Mouse (Mus musculus): ENCODE data around the gene Shank2. TPM values are rescaled to one million over a fixed set of nuclear protein-coding genes. Genes with fewer than 3 reads are reported as not detected.

Shank2 gene
- polyA plus RNA-seq, 1 experiment, result 2.4 TPM

GRCm38 (mm10) chr7:144239571-144240370, 238.0 kb downstream of the Shank2 start:
- WGBS, result 70% methylated on average over 6 of the region's 6 CpGs
- Histone ChIP-seq H3K27ac (ENCODE audit: insufficient read depth, low read depth, low read length) (no peak overlapping the region), H3K36me3 (ENCODE audit: control insufficient read depth, insufficient read depth, low read length) (no peaks in the 10 kb centered on the region), H3K4me1 (ENCODE audit: control insufficient read depth, insufficient read depth, insufficient read length, low read length) (no peaks in the 10 kb centered on the region), H3K4me3 (ENCODE audit: low read depth, low read length) (no peak overlapping the region), H3K27me3 (ENCODE audit: control insufficient read depth, insufficient read depth, low read length) (no peaks in the 10 kb centered on the region)
- TF ChIP-seq CTCF (IDR thresholded peaks at IDR 0.05; ENCODE audit: extremely low read depth, insufficient read length, insufficient replicate concordance, low read depth, low read length) (no peak), POLR2A (IDR thresholded peaks at IDR 0.05; ENCODE audit: low read depth, low read length) (no peak)

- WGBS, result 72% methylated on average over 4 of the region's 4 CpGs
- Histone ChIP-seq H3K27ac (ENCODE audit: insufficient read depth, low read depth, low read length) (no peak overlapping the region), H3K4me1 (ENCODE audit: control insufficient read depth, insufficient read depth, insufficient read length, low read length) (no peaks in the 10 kb centered on the region), H3K4me3 (ENCODE audit: low read depth, low read length) (no peak overlapping the region), H3K36me3 (ENCODE audit: control insufficient read depth, insufficient read depth, low read length) (no peaks in the 10 kb centered on the region), H3K27me3 (ENCODE audit: control insufficient read depth, insufficient read depth, low read length) (no peaks in the 10 kb centered on the region)
- TF ChIP-seq POLR2A (IDR thresholded peaks at IDR 0.05; ENCODE audit: low read depth, low read length), result no peak
- TF ChIP-seq CTCF (IDR thresholded peaks at IDR 0.05; ENCODE audit: extremely low read depth, insufficient read length, insufficient replicate concordance, low read depth, low read length), result no peak
Observed at GRCm38 (mm10) chr7:144240736-144241343, 239.1 kb downstream of the Shank2 start.

GRCm38 (mm10) chr7:144244203-144244602, 242.5 kb downstream of the Shank2 start:
- WGBS, result 88% methylated on average over 6 of the region's 6 CpGs
- H3K27me3 ChIP-seq (ENCODE audit: control insufficient read depth, insufficient read depth, low read length), result no peaks in the 10 kb centered on the region
- no peak overlapping the region for H3K27ac ChIP-seq (ENCODE audit: insufficient read depth, low read depth, low read length)
- TF ChIP-seq CTCF (IDR thresholded peaks at IDR 0.05; ENCODE audit: extremely low read depth, insufficient read length, insufficient replicate concordance, low read depth, low read length) (no peak), POLR2A (IDR thresholded peaks at IDR 0.05; ENCODE audit: low read depth, low read length) (no peak)
- H3K4me3 ChIP-seq (ENCODE audit: low read depth, low read length), result no peak overlapping the region
- no peaks in the 10 kb centered on the region for H3K4me1 ChIP-seq (ENCODE audit: control insufficient read depth, insufficient read depth, insufficient read length, low read length)
- H3K36me3 ChIP-seq (ENCODE audit: control insufficient read depth, insufficient read depth, low read length), result no peaks in the 10 kb centered on the region

GRCm38 (mm10) chr7:144246271-144246670, 244.5 kb downstream of the Shank2 start:
- H3K27me3 ChIP-seq (ENCODE audit: control insufficient read depth, insufficient read depth, low read length), result no peaks in the 10 kb centered on the region
- H3K36me3 ChIP-seq (ENCODE audit: control insufficient read depth, insufficient read depth, low read length), result no peaks in the 10 kb centered on the region
- TF ChIP-seq POLR2A (IDR thresholded peaks at IDR 0.05; ENCODE audit: low read depth, low read length) (no peak), CTCF (IDR thresholded peaks at IDR 0.05; ENCODE audit: extremely low read depth, insufficient read length, insufficient replicate concordance, low read depth, low read length) (no peak)
- no peak overlapping the region for H3K27ac ChIP-seq (ENCODE audit: insufficient read depth, low read depth, low read length)
- WGBS, result 82% methylated on average over 3 of the region's 3 CpGs
- H3K4me3 ChIP-seq (ENCODE audit: low read depth, low read length), result no peak overlapping the region
- H3K4me1 ChIP-seq (ENCODE audit: control insufficient read depth, insufficient read depth, insufficient read length, low read length), result no peaks in the 10 kb centered on the region

- Histone ChIP-seq H3K27me3 (ENCODE audit: control insufficient read depth, insufficient read depth, low read length) (no peaks in the 10 kb centered on the region), H3K4me3 (ENCODE audit: low read depth, low read length) (no peak overlapping the region), H3K36me3 (ENCODE audit: control insufficient read depth, insufficient read depth, low read length) (no peaks in the 10 kb centered on the region), H3K27ac (ENCODE audit: insufficient read depth, low read depth, low read length) (no peak overlapping the region), H3K4me1 (ENCODE audit: control insufficient read depth, insufficient read depth, insufficient read length, low read length) (no peaks in the 10 kb centered on the region)
- 66% methylated on average over 2 of the region's 2 CpGs for WGBS
- TF ChIP-seq POLR2A (IDR thresholded peaks at IDR 0.05; ENCODE audit: low read depth, low read length) (no peak), CTCF (IDR thresholded peaks at IDR 0.05; ENCODE audit: extremely low read depth, insufficient read length, insufficient replicate concordance, low read depth, low read length) (no peak)
Observed at GRCm38 (mm10) chr7:144248686-144249422, 247.1 kb downstream of the Shank2 start.

- no peak overlapping the region for H3K4me3 ChIP-seq (ENCODE audit: low read depth, low read length)
- H3K27ac ChIP-seq (ENCODE audit: insufficient read depth, low read depth, low read length), result no peak overlapping the region
- no peaks in the 10 kb centered on the region for H3K4me1 ChIP-seq (ENCODE audit: control insufficient read depth, insufficient read depth, insufficient read length, low read length)
- no peaks in the 10 kb centered on the region for H3K36me3 ChIP-seq (ENCODE audit: control insufficient read depth, insufficient read depth, low read length)
- H3K27me3 ChIP-seq (ENCODE audit: control insufficient read depth, insufficient read depth, low read length), result no peaks in the 10 kb centered on the region
- 81% methylated on average over 4 of the region's 4 CpGs for WGBS
- TF ChIP-seq POLR2A (IDR thresholded peaks at IDR 0.05; ENCODE audit: low read depth, low read length) (no peak), CTCF (IDR thresholded peaks at IDR 0.05; ENCODE audit: extremely low read depth, insufficient read length, insufficient replicate concordance, low read depth, low read length) (no peak)
Observed at GRCm38 (mm10) chr7:144250791-144251190, 249.1 kb downstream of the Shank2 start.

- WGBS, result 63% methylated on average over 6 of the region's 6 CpGs
- Histone ChIP-seq H3K27me3 (ENCODE audit: control insufficient read depth, insufficient read depth, low read length) (no peaks in the 10 kb centered on the region), H3K27ac (ENCODE audit: insufficient read depth, low read depth, low read length) (no peak overlapping the region), H3K36me3 (ENCODE audit: control insufficient read depth, insufficient read depth, low read length) (no peaks in the 10 kb centered on the region), H3K4me3 (ENCODE audit: low read depth, low read length) (no peak overlapping the region), H3K4me1 (ENCODE audit: control insufficient read depth, insufficient read depth, insufficient read length, low read length) (no peaks in the 10 kb centered on the region)
- TF ChIP-seq CTCF (IDR thresholded peaks at IDR 0.05; ENCODE audit: extremely low read depth, insufficient read length, insufficient replicate concordance, low read depth, low read length), result no peak
- TF ChIP-seq POLR2A (IDR thresholded peaks at IDR 0.05; ENCODE audit: low read depth, low read length), result no peak
Observed at GRCm38 (mm10) chr7:144251250-144251649, 249.5 kb downstream of the Shank2 start.

All from small intestine, adult 2 months (tissue).